ENCODE assay signal across 24 mouse cellular contexts in the genomic region with DNA sequence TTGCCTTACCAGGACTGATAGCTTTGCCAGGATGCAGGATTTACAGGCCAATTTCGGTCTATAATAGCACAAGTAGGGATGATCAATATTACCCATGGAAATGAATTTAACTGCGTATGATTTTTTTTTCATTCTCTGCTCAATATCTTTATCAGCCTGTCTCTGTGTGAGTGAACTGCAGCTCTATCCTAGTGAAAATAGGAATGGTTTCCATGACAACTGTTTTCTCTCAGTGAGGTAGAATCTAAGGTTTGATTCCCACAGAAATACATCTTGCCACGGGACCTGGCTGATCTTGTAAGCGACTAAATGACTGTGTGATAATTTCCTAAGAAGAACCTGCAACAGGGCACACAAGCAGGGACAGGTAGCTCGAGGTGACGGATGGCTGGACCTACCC. TPM values are rescaled to one million over a fixed set of nuclear protein-coding genes. Genes with fewer than 3 reads are reported as not detected.
DNase-seq lines count a peak whose midpoint lies in the region; ATAC-seq and TF ChIP-seq lines count a peak whose summit lies in the region.
"Had no signal": no experiment of that assay in that cellular context is flagged by ENCODE, and none has a peak within 500 bp of the region (broad histone marks: within the 10 kb centered on the region; RNA-seq: fewer than 3 reads in every experiment).

No protein-coding gene starts in this region.

- peak; percentile 45 for TF ChIP-seq CTCF in layer of hippocampus, adult 2 months (conservative IDR thresholded peaks at IDR 0.05)

- no peaks in the 10 kb centered on the region for H3K27me3 ChIP-seq in forebrain, embryonic 13.5 days
- no peaks in the 10 kb centered on the region for H3K27me3 ChIP-seq in forebrain, embryonic 12.5 days
- H3K27me3 ChIP-seq in midbrain, embryonic 16.5 days (ENCODE audit: control insufficient read depth, insufficient read depth, low read depth, low read length): no peaks in the 10 kb centered on the region
- H3K27me3 ChIP-seq: heart, embryonic 12.5 days; limb, embryonic 12.5 days; midbrain, embryonic 12.5 days had no signal

- no peaks in the 10 kb centered on the region for H3K36me3 ChIP-seq in forebrain, embryonic 13.5 days (ENCODE audit: poor library complexity, severe bottlenecking)
- H3K36me3 ChIP-seq in forebrain, embryonic 12.5 days (replicated peaks): no peaks in the 10 kb centered on the region
- H3K36me3 ChIP-seq in midbrain, embryonic 16.5 days (ENCODE audit: control insufficient read depth, insufficient read depth, low read length): no peaks in the 10 kb centered on the region
- H3K36me3 ChIP-seq: embryonic facial prominence, embryonic 10.5 days; heart, embryonic 12.5 days; limb, embryonic 12.5 days; liver, embryonic 12.5 days; midbrain, embryonic 12.5 days had no signal

- WGBS in forebrain, embryonic 13.5 days: 75% methylated on average over 6 of the region's 6 CpGs
- 81% methylated on average over 6 of the region's 6 CpGs for WGBS in forebrain, embryonic 12.5 days
- 52% methylated on average over 6 of the region's 6 CpGs for WGBS in midbrain, embryonic 16.5 days

- H3K4me3 ChIP-seq in forebrain, embryonic 13.5 days: no peak overlapping the region
- H3K4me3 ChIP-seq in forebrain, embryonic 12.5 days (replicated peaks): no peak overlapping the region
- no peak overlapping the region for H3K4me3 ChIP-seq in layer of hippocampus, adult 2 months
- H3K4me3 ChIP-seq in midbrain, embryonic 16.5 days (ENCODE audit: low read depth, low read length): no peak overlapping the region
- H3K4me3 ChIP-seq: embryonic facial prominence, embryonic 10.5 days; heart, embryonic 12.5 days; limb, embryonic 12.5 days; liver, embryonic 12.5 days; midbrain, embryonic 12.5 days had no signal

- no peaks in the 10 kb centered on the region for H3K4me1 ChIP-seq in forebrain, embryonic 13.5 days
- peaks cover 3% of the 10 kb centered on the region; the same call in 1 of the 2 replicates for H3K4me1 ChIP-seq in forebrain, embryonic 12.5 days
- peaks cover 28% of the 10 kb centered on the region for H3K4me1 ChIP-seq in midbrain, embryonic 16.5 days (ENCODE audit: control insufficient read depth, insufficient read depth, low read length)
- H3K4me1 ChIP-seq: embryonic facial prominence, embryonic 10.5 days; limb, embryonic 12.5 days; midbrain, embryonic 12.5 days had no signal

- ATAC-seq in forebrain, embryonic 13.5 days: peak; percentile 53; the same call in 1 of the 2 replicates
- no peak for ATAC-seq in forebrain, embryonic 12.5 days (ENCODE audit: low FRiP score)
- peak; percentile 84 for ATAC-seq in midbrain, embryonic 16.5 days
- ATAC-seq in erythroblast, adult 5-6 weeks (replicated peaks; ENCODE audit: low FRiP score, poor library complexity, severe bottlenecking): no peak
- ATAC-seq: activated CD4-positive, CD25-positive, alpha-beta regulatory T cell, adult 4 months had no signal

- H3K9me3 ChIP-seq in forebrain, embryonic 13.5 days (replicated peaks): no peaks in the 10 kb centered on the region
- H3K9me3 ChIP-seq in forebrain, embryonic 12.5 days: no peaks in the 10 kb centered on the region
- H3K9me3 ChIP-seq in midbrain, embryonic 16.5 days (replicated peaks; ENCODE audit: control insufficient read depth, low read length, poor library complexity, severe bottlenecking): no peaks in the 10 kb centered on the region
- H3K9me3 ChIP-seq: embryonic facial prominence, embryonic 10.5 days; heart, embryonic 12.5 days; limb, embryonic 12.5 days; liver, embryonic 12.5 days; midbrain, embryonic 12.5 days had no signal

- DNase-seq in layer of hippocampus, adult 2 months (ENCODE audit: low spot score in 2 of 2): no peak
- DNase-seq in layer of hippocampus, postnatal 10 days (ENCODE audit: low spot score in 2 of 2): no peak
- DNase-seq in c-Kit-positive CD71-positive TER-119-positive erythroid progenitor cells, embryonic 14.5 days (ENCODE audit: low spot score): peak; percentile 3
- DNase-seq in kidney, postnatal 14 days: no peak
- DNase-seq: adrenal gland, adult 8-10 months; cerebellum, adult 8-10 months; gastrocnemius, postnatal 25 days; heart, adult 18-20 months; heart, postnatal 10 days; kidney, adult 18-20 months; lung, adult 18-20 months; lung, postnatal 10 days; right cerebral cortex, postnatal 14 days; spleen, adult 18-20 months had no signal

- H3K4me2 ChIP-seq in forebrain, embryonic 13.5 days: no peak overlapping the region
- no peak overlapping the region for H3K4me2 ChIP-seq in forebrain, embryonic 12.5 days
- H3K4me2 ChIP-seq in midbrain, embryonic 16.5 days (ENCODE audit: low read length): peak overlapping the region; percentile 23; the same call in 1 of the 2 replicates
- H3K4me2 ChIP-seq: heart, embryonic 12.5 days; limb, embryonic 12.5 days; liver, embryonic 12.5 days; midbrain, embryonic 12.5 days had no signal

- no peak overlapping the region for H3K27ac ChIP-seq in forebrain, embryonic 13.5 days
- H3K27ac ChIP-seq in forebrain, embryonic 12.5 days: no peak overlapping the region
- peak overlapping the region; percentile 59 for H3K27ac ChIP-seq in layer of hippocampus, adult 2 months
- peak overlapping the region; percentile 82 for H3K27ac ChIP-seq in midbrain, embryonic 16.5 days (ENCODE audit: low read length)
- H3K27ac ChIP-seq: embryonic facial prominence, embryonic 10.5 days; limb, embryonic 12.5 days; liver, embryonic 12.5 days; midbrain, embryonic 12.5 days had no signal

- H3K9ac ChIP-seq in forebrain, embryonic 13.5 days: no peak overlapping the region
- no peak overlapping the region for H3K9ac ChIP-seq in forebrain, embryonic 12.5 days
- no peak overlapping the region for H3K9ac ChIP-seq in midbrain, embryonic 16.5 days (ENCODE audit: low read depth, low read length)
- H3K9ac ChIP-seq: heart, embryonic 12.5 days; limb, embryonic 12.5 days; liver, embryonic 12.5 days; midbrain, embryonic 12.5 days had no signal

RNA-seq across cellular contexts. Expression of a gene that starts 43.4 kb away (rescaled TPM):
- 21.7 and 26.8 TPM in 2 replicates for polyA plus RNA-seq in forebrain, embryonic 13.5 days (2015; fragmentation: Nextera tagmentation; extraction: Ambion mirVana)
- 17.5 and 18.1 TPM in 2 replicates for polyA plus RNA-seq in forebrain, embryonic 12.5 days (2016; fragmentation: Nextera tagmentation; extraction: Ambion mirVana)
- total RNA-seq in layer of hippocampus, adult 2 months (2021): 100 to 1,000 TPM; 306 to 310 TPM
- 100 to 1,000 TPM; 299 to 300 TPM for total RNA-seq in layer of hippocampus, postnatal 10 days (2021)
- 88.6 and 108 TPM in 2 replicates for polyA plus RNA-seq in midbrain, embryonic 16.5 days (2015; fragmentation: Nextera tagmentation; extraction: Ambion mirVana)
- total RNA-seq in erythroblast, adult 5-6 weeks (2015; ENCODE audit: low replicate concordance): not detected in 2 replicates
- total RNA-seq in erythroblast, adult 5-6 weeks (2017; ENCODE audit: low replicate concordance): 0.34 TPM in 1 of 2 replicates, not detected in the other
- total RNA-seq: heart, adult 18-20 months had no signal
- polyA plus RNA-seq: activated CD4-positive, CD25-positive, alpha-beta regulatory T cell, adult 4 months had no signal

Comparison
In these comparisons a context has a peak if more than half of its experiments do, and no peak if none do; other contexts are left out.
1. ATAC-seq: peak in forebrain, embryonic 13.5 days (single experiment) and midbrain, embryonic 16.5 days (single experiment); none in forebrain, embryonic 12.5 days (single experiment) and erythroblast, adult 5-6 weeks (single experiment).
2. H3K27ac ChIP-seq: peak in layer of hippocampus, adult 2 months (single experiment) and midbrain, embryonic 16.5 days (single experiment); none in forebrain, embryonic 13.5 days (single experiment) and forebrain, embryonic 12.5 days (single experiment).
3. RNA of a gene that starts 43.4 kb away (total RNA-seq): 306 to 310 TPM in layer of hippocampus, adult 2 months and 299 to 300 TPM in layer of hippocampus, postnatal 10 days; 0.34 TPM in erythroblast, adult 5-6 weeks; every median in the first group is over 100 times any median in the second.